Mouse (Mus musculus): Measurements from ENCODE around the gene Actl10.

GRCm38 (mm10) chr2:154546711-154547110 is 4.9 kb upstream of the Actl10 start, which contains the start of gene 1700003F12Rik:
- TF ChIP-seq POLR2A (IDR thresholded peaks at IDR 0.05; ENCODE audit: insufficient read depth, low read depth, low read length) (no peak), CTCF (IDR thresholded peaks at IDR 0.05; ENCODE audit: insufficient read depth, low read depth, low read length) (no peak)

Data from olfactory bulb, adult 2 months (tissue).